Mouse (Mus musculus): ENCODE data around the gene Exo5.

DNA sequence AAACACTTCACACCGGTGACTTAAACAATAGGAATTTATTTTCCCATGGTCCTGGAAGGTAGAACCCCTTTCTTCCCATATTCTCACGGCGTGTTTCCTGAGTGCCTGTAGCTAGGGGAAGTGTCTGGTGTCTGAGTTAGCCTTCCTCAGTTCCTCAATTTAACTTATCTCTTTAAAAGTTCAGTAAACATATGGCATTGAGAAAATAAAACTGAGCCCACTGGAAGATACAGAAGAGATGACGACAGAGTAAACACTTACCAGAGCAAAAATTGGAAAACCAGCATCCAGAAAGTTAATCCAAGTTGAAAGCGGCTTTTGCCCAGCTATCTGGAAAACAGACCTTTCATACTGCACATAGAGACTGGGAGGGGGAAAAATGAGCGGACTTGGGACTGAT is 27.3 kb upstream of the Exo5 start:
- no peak for TF ChIP-seq GATA1 (IDR thresholded peaks at IDR 0.05; ENCODE audit: borderline replicate concordance, low read length)
- no peak for TF ChIP-seq FLI1 (IDR thresholded peaks at IDR 0.05; ENCODE audit: low read length)
